Mouse (Mus musculus) spleen, adult 12 weeks (tissue): Measurements from ENCODE around the gene Zfand3.

Source experiments
- DNase-seq: peaks from one replicate; pipeline ENCODE4 v3.0.0; 2022; ENCODE audit warnings: low spot score

Zfand3 gene

GRCm38 (mm10) chr17:29998566-29999295 is 5.8 kb upstream of the Zfand3 start:
- DNase-seq: no peak

GRCm38 (mm10) chr17:30005103-30005443 is 540 bp downstream of the Zfand3 start:
- DNase-seq: no peak

DNA sequence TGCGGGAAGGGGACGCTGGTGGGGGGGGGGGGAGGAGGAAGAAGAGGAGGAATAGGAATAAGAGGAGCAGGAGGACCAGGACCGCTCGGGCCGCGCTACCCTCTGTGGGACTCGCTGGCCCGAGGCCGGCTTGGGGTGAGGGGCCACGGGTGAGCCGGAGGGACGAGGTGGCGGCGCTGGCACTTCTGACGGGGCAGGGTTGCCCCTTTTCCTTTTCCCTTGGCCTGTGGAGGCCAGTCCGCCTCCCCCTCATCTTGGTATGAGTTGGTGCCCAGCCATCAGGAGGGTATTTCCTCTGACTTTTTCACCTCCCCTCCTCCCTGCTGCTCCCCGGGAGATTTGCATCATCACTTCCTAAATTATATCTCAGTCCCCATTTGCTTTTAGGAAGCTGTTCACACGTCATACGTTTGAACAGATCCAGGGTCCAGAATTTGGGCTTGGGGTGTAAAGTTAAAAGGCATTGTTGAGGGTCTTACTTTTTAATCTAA is 963 bp downstream of the Zfand3 start:
- peak; percentile 20 for DNase-seq

DNA sequence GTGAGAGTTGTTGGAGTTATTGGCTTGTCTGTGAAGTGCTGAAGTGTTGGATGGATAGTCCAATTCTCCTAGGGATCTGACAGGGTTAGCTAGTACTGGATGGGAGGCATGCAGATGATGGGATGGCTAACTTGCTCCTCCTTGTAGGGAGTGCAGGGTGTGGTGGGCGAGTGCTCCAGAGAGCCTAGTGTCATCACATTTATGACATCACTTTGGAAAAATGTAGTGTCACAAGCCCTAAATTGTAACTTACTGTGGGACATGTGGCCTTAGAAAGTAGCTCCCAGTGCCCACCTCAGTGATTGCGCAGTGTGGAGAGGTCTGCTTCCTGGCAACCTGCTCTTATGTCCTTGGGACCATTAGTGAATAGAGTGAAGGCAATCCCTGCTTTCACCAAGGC is 2.3 kb downstream of the Zfand3 start:
- DNase-seq: no peak

GRCm38 (mm10) chr17:30007883-30008282 is 3.4 kb downstream of the Zfand3 start:
- DNase-seq: no peak

GRCm38 (mm10) chr17:30008392-30008791 is 3.9 kb downstream of the Zfand3 start:
- no peak for DNase-seq

DNA sequence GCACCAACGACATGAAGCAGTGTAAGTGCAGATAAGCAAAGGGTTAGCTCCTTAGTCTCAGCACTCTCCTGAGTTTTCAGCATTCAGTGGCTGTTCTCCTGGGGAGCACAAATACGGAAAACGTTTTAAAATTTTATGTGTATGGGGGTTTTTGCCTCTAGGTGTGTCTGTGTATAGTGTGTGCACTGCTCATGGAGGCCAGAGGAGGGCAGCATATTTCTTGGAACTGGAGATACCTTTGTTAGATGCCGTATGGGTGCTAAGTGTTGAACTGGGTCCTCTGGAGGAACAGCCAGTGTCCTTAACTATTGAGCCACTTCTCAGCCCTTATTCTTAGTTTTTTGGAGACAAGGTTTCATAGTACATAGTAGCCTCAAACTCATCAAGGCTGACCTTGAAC is 10.1 kb downstream of the Zfand3 start:
- DNase-seq: no peak

DNA sequence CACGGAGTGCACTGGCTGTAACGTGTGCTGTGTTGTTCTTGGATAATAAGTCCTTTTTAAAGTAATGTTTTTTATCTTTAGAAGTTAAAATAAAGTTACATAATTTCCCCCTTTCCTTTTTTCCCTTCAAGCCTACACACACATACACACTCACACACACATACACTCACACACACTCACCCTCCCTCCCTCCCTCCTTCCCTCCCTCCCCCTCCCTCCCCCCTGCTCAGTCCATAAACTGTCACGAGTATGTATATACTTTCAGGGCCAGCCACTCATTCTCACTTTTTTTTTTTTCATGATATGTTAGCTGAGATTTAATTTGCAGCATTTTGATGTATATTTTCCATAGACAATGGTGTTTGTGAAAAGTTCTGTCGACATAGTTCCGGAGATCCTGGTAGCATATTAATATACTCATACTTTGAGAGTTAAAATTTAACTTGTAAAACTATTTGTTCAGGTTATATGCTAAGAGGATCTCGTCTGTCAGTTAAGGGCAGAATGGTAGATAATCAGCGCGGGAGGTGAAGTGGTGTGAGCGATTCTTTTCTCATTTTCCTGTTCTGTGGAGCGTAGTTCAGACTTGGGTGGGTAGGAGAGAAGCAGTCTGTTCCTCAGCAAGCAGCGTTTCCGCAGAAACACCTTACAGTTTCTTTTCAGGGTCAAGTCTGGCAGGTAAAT is 14.5 kb downstream of the Zfand3 start:
- no peak for DNase-seq

GRCm38 (mm10) chr17:30019942-30020341 is 15.4 kb downstream of the Zfand3 start:
- DNase-seq: no peak

DNA sequence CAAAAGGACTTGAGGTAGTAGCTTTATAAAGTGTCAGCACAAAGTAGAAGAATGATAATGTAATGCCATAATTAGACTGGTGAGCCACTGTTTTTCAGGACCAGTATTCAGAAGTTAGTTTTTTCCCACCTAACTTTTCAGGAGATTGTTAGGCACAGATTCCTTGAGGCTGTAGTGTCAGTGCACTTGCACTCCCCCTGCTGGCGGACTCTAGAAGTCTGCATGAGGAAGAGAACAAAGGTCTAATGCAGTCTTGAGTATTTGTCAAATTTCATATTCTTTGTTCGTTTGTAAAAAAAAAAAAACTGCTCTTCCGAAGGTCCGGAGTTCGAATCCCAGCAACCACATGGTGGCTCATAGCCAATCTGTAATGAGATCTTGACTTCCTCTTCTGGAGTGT is 20.1 kb downstream of the Zfand3 start:
- peak; percentile 37 for DNase-seq

- no peak for DNase-seq
Measured at GRCm38 (mm10) chr17:30026617-30027016, 22.1 kb downstream of the Zfand3 start.

DNA sequence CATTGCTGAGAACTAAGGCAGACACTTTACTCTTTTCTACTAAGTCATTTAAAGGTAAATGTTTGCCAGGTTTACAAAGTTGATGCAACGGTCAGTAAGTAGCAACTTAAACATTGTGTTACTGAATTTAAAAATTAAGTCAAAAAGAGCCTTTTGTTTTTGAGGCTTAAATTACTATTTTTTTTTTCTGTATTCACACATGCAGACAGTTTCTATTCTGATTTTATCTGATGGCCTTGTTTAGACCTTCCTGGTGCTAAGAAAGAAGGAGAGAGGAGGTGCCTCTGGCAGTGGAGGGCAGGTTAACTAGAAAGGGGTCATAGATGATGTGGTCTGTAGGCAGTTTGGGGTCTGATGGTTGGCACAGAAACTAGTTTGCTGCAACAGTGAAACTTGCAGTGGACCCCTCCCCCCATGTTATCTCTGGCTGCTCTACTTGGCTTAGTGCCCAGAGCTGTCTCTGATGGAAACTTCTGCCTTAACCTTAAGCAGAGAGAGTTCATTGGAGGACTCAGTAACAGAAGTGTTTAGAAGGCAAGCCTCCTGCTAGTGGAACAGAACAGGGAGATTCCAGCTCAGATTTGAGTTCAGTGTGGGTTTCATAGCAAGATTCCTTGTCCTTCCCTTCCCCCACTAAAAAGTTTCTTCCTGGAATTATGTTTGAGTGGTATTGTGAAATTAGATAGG is 23.0 kb downstream of the Zfand3 start:
- DNase-seq: peak; percentile 18

DNA sequence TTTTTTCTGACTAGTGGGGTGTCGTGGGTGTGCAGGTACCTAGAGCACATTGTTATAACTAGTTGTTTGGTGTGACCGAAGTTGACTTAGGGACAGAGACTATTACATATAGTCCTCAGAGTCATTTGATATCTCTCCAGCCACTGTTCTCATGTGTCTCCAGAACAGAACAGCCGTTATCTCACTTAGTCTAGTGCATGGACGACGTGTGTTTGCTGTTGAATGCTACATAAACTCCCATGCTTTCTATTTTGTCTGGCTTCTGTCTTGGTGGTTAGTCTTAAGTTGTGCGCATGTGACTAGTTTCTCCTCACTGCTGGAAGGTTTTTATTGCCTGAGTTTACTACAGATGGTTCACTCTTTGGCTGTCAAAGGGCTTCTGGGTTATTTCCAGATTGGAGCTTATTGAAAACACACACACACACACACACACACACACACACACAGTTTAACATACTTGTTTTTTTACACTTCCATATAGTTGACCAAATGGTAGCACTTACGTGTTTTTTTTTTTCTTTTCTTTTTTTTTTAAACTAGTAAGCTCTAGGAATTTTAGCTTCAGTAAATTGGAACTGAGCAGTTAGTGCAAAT is 25.2 kb downstream of the Zfand3 start:
- no peak for DNase-seq

DNA sequence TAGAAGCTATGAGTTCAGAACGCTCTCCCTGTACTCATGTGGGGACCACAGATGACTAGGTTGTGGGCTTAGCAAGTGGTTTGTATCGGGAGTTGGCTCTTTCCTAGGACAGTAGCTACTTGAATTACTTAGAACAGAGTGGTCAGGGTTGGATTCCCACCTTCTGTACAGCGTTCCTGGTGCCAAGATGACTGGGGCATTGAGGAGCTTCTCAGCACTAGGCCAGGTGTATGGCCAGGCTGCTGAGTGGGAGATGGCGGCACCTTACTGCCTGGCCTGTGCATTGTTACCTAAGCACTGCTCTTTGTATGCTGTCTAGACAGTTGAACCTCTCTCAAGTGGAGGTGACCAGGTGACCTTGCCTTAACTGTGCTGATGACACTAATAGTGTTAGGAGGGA is 28.3 kb downstream of the Zfand3 start:
- no peak for DNase-seq

- DNase-seq: no peak
Measured at GRCm38 (mm10) chr17:30033991-30034390, 29.5 kb downstream of the Zfand3 start.

GRCm38 (mm10) chr17:30035216-30036005 is 30.9 kb downstream of the Zfand3 start:
- no peak for DNase-seq

DNA sequence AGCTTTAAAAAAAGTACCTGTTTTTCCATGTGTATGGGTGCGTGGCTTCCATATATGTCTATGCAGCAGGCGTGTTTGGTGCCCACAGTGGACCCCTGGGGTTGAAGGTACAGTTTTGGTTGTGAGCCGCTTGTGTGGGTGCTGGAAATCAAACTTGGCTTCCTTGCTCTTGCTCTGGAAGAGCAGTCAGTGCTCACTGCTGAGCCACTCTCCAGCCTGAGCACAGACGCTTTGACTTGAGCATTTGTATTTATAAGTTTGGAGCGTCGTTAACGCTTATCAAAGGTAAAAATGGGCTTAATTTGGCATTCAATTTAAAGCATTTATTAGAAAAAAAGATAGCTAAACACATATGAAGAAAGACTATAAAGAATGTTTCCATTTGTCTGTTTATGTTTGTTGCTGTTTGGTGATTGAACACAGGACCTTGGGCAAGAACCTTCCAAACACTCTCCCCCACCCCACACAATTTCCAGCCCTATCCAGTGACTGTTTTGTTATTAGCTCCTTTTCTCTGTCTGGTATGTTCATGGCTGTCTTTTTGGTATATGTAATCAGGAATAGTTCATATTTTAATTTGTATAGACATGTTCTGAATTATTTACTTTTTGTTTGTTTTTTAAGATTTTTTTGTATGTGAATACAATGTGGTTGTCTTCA is 38.8 kb downstream of the Zfand3 start:
- no peak for DNase-seq

- DNase-seq: no peak
Measured at GRCm38 (mm10) chr17:30045181-30045580, 40.6 kb downstream of the Zfand3 start.

DNA sequence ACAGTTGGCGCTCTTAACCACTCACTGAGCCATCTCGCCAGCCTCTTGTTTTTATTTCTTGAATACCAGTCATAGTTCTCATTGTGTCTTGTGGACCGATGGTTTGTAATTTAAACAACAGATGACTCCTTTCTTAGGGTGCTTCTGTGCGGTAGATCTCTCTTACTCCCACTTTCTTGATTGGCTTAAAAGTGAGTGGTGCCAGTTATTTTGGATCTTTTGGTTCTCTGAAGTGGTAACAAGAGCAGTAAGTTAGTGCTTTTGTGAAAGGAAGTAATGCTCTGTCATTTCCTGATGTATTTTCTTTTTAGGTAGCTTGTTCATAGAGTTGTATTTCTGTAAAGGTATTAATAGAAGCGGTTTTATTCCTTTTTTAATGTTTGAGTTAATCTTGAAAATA is 42.1 kb downstream of the Zfand3 start:
- DNase-seq: no peak

DNA sequence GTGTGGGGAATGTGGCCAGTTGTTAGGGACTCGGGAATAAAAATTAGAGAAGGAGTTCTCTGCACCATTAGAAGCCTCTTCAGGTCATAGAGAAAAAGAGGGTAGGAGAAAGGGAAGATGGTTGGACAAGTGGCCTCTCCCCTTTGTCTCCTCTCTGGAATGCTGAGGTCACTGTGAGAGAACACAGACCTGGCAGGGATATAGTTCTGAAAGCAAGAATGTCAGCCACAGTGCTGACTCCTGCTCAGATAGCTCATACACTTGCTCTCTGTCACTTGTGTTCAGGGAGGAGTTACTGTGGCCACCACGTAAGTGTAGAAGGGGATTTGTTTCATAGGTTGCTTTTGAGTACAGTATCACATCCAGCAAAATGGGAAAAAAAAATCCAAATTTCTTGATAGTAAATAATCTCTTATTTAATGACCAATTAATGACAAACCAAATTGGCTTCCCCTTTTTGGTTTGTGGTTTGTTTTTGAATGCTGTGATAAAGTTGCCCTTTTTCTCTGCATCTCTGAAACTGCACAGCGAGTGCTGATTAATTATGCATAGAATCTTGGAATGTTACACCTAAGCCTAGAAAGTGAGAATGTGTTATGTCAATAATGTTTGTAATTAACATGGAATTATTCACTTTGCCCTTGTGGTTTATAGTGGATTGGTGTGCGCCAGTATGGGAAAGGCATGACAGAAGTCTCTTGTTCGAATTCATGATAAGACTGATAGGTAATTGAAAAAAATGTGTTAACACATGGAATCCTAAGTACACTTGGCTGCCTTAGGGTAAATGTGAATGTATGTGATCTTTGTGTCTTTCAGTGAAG is 47.2 kb downstream of the Zfand3 start:
- DNase-seq: no peak

- DNase-seq: no peak
Measured at GRCm38 (mm10) chr17:30052347-30052742, 47.8 kb downstream of the Zfand3 start.
